ENCODE assay signal across 13 mouse cellular contexts in the genomic region with DNA sequence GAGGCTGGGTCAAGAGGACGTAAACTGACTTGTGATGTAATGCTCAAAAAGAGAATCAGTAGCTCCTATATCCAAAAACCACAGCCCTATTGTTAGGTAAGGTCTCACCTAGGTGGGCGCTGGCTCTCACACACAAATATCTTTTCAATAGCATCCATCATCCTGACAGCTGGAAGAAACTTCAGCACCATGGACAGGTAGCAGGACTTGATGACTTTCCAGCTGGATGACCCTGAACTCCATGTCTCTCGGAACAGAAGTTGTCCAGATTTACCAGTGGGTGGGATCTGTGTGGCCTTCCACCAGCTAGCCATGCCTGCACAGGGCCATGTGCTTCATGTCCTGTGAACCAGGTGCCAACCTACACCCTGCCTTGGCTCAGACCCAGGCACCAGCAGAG.
A peak's percentile ranks its signal among the peaks of the same experiment; 100 is the strongest.
DNase-seq lines count a peak whose midpoint lies in the region; ATAC-seq and TF ChIP-seq lines count a peak whose summit lies in the region.
"Had no signal": no experiment of that assay in that cellular context is flagged by ENCODE, and none has a peak within 500 bp of the region (broad histone marks: within the 10 kb centered on the region; RNA-seq: fewer than 3 reads in every experiment).

No protein-coding gene starts in this region.

- no peaks in the 10 kb centered on the region for H3K79me2 ChIP-seq in liver, adult 2 months (ENCODE audit: control insufficient read depth, insufficient read depth, low read length)

- WGBS in heart, embryonic 11.5 days (ENCODE audit: insufficient replicate concordance): 59% methylated on average over 3 of the region's 3 CpGs
- WGBS in liver, adult 2 months: 52% methylated on average over 3 of the region's 3 CpGs
- WGBS in liver, embryonic 11.5 days: 58% methylated on average over 3 of the region's 3 CpGs

- no peaks in the 10 kb centered on the region for H3K9me3 ChIP-seq in heart, embryonic 11.5 days (replicated peaks; ENCODE audit: control insufficient read depth, low read length)
- H3K9me3 ChIP-seq in liver, embryonic 11.5 days (ENCODE audit: control insufficient read depth, low read length): no peaks in the 10 kb centered on the region
- H3K9me3 ChIP-seq: limb, embryonic 12.5 days; midbrain, embryonic 13.5 days; neural tube, embryonic 13.5 days had no signal

- H3K27ac ChIP-seq in heart, embryonic 11.5 days (ENCODE audit: low read depth, low read length): no peak overlapping the region
- H3K27ac ChIP-seq in liver, adult 2 months (replicated peaks; ENCODE audit: insufficient read depth, low read depth, low read length): no peak overlapping the region
- no peak overlapping the region for H3K27ac ChIP-seq in liver, embryonic 11.5 days (ENCODE audit: low read depth, low read length)
- H3K27ac ChIP-seq: limb, embryonic 12.5 days; midbrain, embryonic 13.5 days; neural tube, embryonic 13.5 days had no signal

- no peaks in the 10 kb centered on the region for H3K27me3 ChIP-seq in heart, embryonic 11.5 days (ENCODE audit: control insufficient read depth, insufficient read depth, low read length)
- 0 out of 2 replicates have a peak, but pooled peaks cover 2% of the 10 kb centered on the region for H3K27me3 ChIP-seq in liver, adult 2 months (ENCODE audit: control insufficient read depth, insufficient read depth, low read length)
- no peaks in the 10 kb centered on the region for H3K27me3 ChIP-seq in liver, embryonic 11.5 days (replicated peaks; ENCODE audit: control insufficient read depth, insufficient read depth, low read length)
- H3K27me3 ChIP-seq: midbrain, embryonic 13.5 days had no signal

- no peaks in the 10 kb centered on the region for H3K36me3 ChIP-seq in heart, embryonic 11.5 days (ENCODE audit: control insufficient read depth, insufficient read depth, low read length)
- H3K36me3 ChIP-seq in liver, adult 2 months (ENCODE audit: control insufficient read depth, insufficient read depth, low read length): no peaks in the 10 kb centered on the region
- no peaks in the 10 kb centered on the region for H3K36me3 ChIP-seq in liver, embryonic 11.5 days (ENCODE audit: control insufficient read depth, insufficient read depth, low read length)
- H3K36me3 ChIP-seq: limb, embryonic 12.5 days; midbrain, embryonic 13.5 days; neural tube, embryonic 13.5 days had no signal

- ATAC-seq in heart, embryonic 11.5 days (replicated peaks; ENCODE audit: insufficient number of reproducible peaks, low FRiP score, low TSS enrichment): no peak
- ATAC-seq in liver, embryonic 11.5 days (replicated peaks; ENCODE audit: low FRiP score): no peak
- ATAC-seq: inflammation-experienced regulatory T-cells, adult 6 months; midbrain, embryonic 13.5 days had no signal

- TF ChIP-seq POLR2A in liver, adult 2 months (IDR thresholded peaks at IDR 0.05; ENCODE audit: extremely low read depth, insufficient read depth, low read length): no peak

- no peaks in the 10 kb centered on the region for H3K4me1 ChIP-seq in heart, embryonic 11.5 days (ENCODE audit: control insufficient read depth, insufficient read depth, low read length)
- H3K4me1 ChIP-seq in liver, adult 2 months (ENCODE audit: control insufficient read depth, insufficient read depth, low read length): no peaks in the 10 kb centered on the region
- no peaks in the 10 kb centered on the region for H3K4me1 ChIP-seq in liver, embryonic 11.5 days (replicated peaks; ENCODE audit: control insufficient read depth, insufficient read depth, low read length)

- no peak for TF ChIP-seq CTCF in liver, adult 2 months (IDR thresholded peaks at IDR 0.05; ENCODE audit: low read depth, low read length)

- no peak overlapping the region for H3K9ac ChIP-seq in heart, embryonic 11.5 days (ENCODE audit: low read depth, low read length)
- no peak overlapping the region for H3K9ac ChIP-seq in liver, adult 2 months (ENCODE audit: low read depth, low read length)
- H3K9ac ChIP-seq in liver, embryonic 11.5 days (ENCODE audit: low read depth, low read length): no peak overlapping the region
- H3K9ac ChIP-seq: limb, embryonic 12.5 days; midbrain, embryonic 13.5 days; neural tube, embryonic 13.5 days had no signal

- peak; percentile 20 to 43 for DNase-seq in heart, adult 18-20 months
- DNase-seq in liver, adult 2 months (ENCODE audit: extremely low read depth, low read depth, low spot score): peak; percentile 5
- DNase-seq in liver, embryonic 11.5 days (ENCODE audit: low spot score): no peak
- DNase-seq in embryo, embryonic 9.5 days (ENCODE audit: extremely low spot score): peak; percentile 35
- peak; percentile 48 for DNase-seq in retina, postnatal 1 day
- DNase-seq in layer of hippocampus, adult 11-12 months (ENCODE audit: low spot score): no peak
- DNase-seq in cerebellum, postnatal 36 days: no peak
- DNase-seq: B cell, adult 2 months had no signal

- H3K4me3 ChIP-seq in heart, embryonic 11.5 days (ENCODE audit: low read depth, low read length): no peak overlapping the region
- H3K4me3 ChIP-seq in liver, adult 2 months (ENCODE audit: insufficient read depth, low read depth, low read length): no peak overlapping the region
- H3K4me3 ChIP-seq in liver, embryonic 11.5 days (ENCODE audit: low read depth, low read length): no peak overlapping the region
- H3K4me3 ChIP-seq: limb, embryonic 12.5 days; midbrain, embryonic 13.5 days; neural tube, embryonic 13.5 days had no signal

- no peak overlapping the region for H3K4me2 ChIP-seq in heart, embryonic 11.5 days
- H3K4me2 ChIP-seq in liver, embryonic 11.5 days: no peak overlapping the region
- H3K4me2 ChIP-seq: limb, embryonic 12.5 days; midbrain, embryonic 13.5 days; neural tube, embryonic 13.5 days had no signal

Comparison
In these comparisons a context has a peak if more than half of its experiments do, and no peak if none do; other contexts are left out.
1. DNase-seq: peak in heart, adult 18-20 months (2 of 2), liver, adult 2 months (single experiment), embryo, embryonic 9.5 days (single experiment) and retina, postnatal 1 day (single experiment); none in liver, embryonic 11.5 days (single experiment), layer of hippocampus, adult 11-12 months (single experiment) and cerebellum, postnatal 36 days (0 of 2).